Mouse (Mus musculus) mesoderm, embryonic 11.5 days (tissue): ENCODE results near the gene Shroom4.

Source experiments
- DNase-seq: peaks from one replicate; pipeline ENCODE4 v3.0.0-alpha.2; 2012; ENCODE audit warnings: low read depth, low spot score

The Shroom4 gene

GRCm38 (mm10) chrX:6495456-6495855 is 95.8 kb downstream of the Shroom4 start:
- DNase-seq: no peak

DNA sequence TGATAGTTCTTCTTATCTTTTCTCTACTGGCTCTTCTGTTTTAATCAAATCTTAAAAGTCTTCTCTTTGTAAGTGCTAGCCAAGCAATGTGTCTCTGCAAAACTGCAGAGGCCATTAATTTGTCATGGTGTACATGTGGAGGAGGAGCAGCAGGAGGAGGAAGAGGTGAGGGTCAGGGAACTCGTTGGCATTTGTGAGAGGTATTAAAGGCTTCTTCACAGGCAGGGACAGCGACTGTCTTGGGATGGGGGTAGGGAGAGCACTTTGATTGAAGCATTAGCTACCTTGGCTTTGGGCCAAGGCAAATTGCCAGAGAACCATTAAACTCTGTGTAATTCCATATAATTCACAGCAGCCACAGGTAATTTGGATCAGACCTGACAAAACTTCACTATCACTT is 96.7 kb downstream of the Shroom4 start:
- DNase-seq: no peak

DNA sequence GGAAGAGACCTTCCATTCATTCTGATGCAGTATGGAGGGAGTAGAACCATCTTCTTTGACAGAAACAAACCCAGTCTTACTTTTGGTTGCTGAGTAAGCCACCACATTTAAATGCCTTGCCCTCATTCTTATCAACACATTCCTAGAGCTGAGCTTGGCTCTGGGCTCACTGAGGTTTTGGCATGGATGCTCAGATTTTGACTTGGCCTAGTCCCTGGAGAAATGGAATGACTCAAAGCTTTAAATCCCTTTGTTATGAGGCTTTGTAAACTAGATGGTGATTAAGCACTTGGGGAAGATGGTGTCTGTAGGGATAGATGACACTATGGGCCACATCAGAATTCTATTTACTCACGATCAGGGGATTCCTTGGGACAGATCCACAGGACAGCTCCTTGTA is 102.2 kb downstream of the Shroom4 start:
- no peak for DNase-seq

DNA sequence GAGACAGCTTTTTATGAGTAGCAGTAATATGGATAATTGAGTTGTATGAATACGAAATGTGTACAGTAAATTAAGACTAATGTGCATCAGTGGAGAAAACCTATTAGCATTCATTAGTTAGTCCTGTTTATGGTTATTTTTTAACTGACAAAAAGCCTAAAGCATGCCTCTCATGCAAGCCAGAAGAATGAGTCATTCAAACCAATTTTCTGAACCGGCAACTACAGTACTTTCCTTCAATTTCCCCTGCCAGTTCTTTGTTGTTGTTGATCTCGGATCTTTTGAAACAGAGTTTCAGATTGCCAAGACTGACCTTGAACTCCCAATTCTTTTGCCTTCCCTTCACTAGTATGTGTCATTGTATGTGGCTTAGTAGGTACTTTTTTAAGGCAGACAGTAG is 117.6 kb downstream of the Shroom4 start:
- DNase-seq: no peak

DNA sequence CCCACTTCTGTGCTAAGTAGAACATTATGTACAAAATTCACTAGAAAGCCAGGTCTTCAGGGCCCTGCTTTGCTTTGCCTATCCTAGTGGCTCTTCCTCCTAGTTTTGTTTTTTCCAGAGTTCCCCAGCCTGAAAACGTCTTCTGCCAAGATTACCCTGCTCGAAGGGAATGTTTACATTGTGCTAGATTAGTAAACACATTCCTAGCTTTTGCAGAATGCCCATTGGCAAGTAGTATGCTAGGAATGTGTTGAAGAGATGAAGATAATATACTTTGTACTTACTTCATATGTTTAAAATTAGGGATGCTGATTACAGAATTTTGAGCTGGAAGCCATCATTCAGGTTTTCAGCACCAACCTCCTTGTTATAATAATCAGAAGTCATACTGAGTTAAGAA is 118.8 kb downstream of the Shroom4 start:
- DNase-seq: no peak

DNA sequence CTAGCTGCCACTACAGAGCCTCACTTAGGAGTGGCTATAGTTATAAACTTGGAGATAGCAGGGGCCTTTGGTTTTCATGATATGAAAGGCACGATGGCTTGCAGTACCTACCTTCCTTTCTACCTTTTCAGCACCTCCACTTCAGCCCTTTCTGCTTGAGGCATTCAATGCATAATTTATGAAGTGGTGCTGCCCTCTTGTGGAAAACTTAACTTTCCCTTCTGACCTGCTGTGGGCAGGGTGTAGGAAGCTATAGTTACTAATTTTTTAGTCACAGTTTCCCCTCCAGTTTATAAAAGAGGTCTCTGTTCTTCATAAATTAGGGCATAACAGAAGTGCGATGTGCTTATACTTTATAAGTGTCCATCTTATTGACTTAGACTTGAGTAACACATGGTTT is 123.3 kb downstream of the Shroom4 start:
- DNase-seq: peak; percentile 2

DNA sequence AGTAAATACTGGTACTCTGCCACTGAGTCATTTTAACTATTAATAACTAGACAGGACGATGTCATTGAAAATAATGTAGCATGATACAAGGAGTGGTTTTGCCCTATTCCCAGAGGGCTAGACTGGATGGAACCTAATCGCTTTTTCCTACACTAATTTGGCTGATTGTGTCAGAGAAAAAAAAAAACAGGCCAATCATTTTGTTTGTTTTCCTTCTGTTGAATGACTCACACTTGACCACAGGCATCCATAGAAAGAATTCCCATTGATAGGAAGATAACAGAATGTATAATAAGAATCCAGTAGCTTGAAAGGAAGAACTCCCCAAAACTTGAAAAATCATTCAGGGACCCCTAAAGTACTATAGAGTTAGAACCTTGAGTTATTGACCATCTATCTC is 137.0 kb downstream of the Shroom4 start:
- DNase-seq: no peak

GRCm38 (mm10) chrX:6537689-6538088 is 138.0 kb downstream of the Shroom4 start:
- no peak for DNase-seq

DNA sequence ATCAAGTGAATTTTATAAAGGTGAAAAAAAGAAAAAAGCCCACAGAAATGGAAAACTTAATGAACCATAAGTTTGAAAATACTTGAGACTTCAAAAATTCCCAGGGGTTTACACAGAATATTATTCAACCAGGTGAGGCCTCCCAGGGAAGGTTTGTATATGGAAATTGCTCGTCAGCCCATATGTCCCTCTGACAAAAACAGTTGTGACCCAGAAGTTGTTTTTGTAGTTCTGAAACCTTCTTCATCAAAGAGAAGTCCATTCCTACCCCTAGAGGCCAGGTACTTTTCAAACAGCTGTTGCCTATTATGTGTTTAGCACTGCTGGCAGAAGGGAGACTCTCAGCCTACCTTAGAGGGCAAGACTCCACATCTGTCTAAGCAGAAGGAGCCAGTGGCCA is 165.4 kb downstream of the Shroom4 start:
- DNase-seq: no peak

GRCm38 (mm10) chrX:6574511-6574910 is 174.9 kb downstream of the Shroom4 start:
- DNase-seq: no peak

GRCm38 (mm10) chrX:6577001-6577400 is 177.3 kb downstream of the Shroom4 start:
- peak; percentile 4 for DNase-seq

DNA sequence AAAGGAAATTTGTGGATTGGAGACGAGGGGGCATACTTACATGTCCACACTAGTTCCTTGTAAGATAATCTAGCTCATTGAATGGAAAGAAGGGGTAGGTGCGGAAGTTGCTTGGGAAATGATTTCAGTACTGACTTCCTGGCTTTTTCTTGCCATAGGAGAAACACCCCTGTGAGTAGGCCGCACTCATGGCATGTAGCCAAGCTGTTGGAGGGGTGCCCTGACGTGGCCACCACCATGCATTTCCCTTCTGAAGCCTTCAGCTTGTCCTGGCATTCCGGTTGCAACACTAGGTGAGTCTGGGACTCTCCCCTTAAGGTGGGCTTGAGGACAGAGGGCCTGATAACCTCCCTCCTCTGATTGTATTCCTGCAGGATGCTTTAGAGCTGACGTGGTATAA is 181.0 kb downstream of the Shroom4 start:
- DNase-seq: no peak

- no peak for DNase-seq
These were observed 181.5 kb downstream of the Shroom4 start for GRCm38 (mm10) chrX:6581181-6581580.

GRCm38 (mm10) chrX:6582646-6583045 is 183.0 kb downstream of the Shroom4 start:
- no peak for DNase-seq

GRCm38 (mm10) chrX:6594183-6594582 is 194.5 kb downstream of the Shroom4 start:
- no peak for DNase-seq

- peak; percentile 31 for DNase-seq
These were observed 254.4 kb downstream of the Shroom4 start for GRCm38 (mm10) chrX:6654024-6654423.

- no peak for DNase-seq
These were observed 259.2 kb downstream of the Shroom4 start for GRCm38 (mm10) chrX:6658820-6659324.
